Mouse (Mus musculus): ENCODE measurements around the gene Zfp512b.

DNA sequence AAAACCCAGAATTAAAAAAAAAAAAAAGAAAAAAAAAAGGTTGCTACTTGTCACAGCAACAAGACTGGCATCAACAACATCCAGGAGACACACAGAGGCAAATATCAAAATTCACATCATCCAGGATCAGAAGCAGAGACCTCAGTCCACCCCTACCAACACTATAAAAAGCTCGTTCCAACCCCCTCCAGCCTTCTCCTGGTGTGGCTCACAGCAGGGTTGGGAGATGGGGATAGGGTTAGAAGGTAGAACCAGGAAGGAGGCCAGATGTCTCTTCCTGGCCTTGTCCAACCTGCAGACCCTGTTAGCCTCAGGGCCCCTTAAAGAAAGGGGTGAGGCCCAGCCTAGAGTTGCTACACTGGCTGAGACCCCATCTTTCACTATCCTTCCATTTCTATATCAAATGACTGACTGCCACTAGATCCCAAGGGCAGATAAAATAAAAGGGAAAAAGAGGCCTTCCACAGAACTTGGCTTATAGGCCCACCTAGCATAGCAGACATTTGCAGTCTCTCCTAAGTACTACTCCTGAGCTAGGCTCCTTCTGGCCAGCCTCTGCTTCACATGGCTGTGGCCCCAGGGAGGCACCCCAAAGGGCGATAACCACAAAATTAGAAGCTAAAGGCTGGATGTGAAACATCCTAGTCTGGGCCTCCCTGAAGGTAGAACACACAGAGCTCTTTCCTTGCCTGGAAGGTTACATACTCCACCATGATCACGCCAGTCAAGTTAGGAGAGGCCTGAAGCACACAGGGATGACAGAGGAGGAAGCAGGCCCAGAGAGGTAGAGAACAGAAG, 8.9 kb downstream of the Zfp512b start:
- TF ChIP-seq POU5F1 (IDR thresholded peaks at IDR 0.05; ENCODE audit: borderline replicate concordance, low read length) (no peak), CTCF (conservative IDR thresholded peaks at IDR 0.05; ENCODE audit: low read length) (no peak)
